Mouse (Mus musculus) lung, postnatal 0 days (tissue): ENCODE data around the gene Wdr62.

ENCODE experiments used
- CTCF ChIP-seq: IDR thresholded peaks from 2 replicates; pipeline ENCODE4 v1.5.1; 2016; ENCODE audit warnings: antibody characterized with exemption, mild to moderate bottlenecking
- EP300 ChIP-seq: IDR thresholded peaks from 2 replicates; pipeline ENCODE4 v1.6.1; 2016; ENCODE audit warnings: antibody characterized with exemption, mild to moderate bottlenecking, control low read depth

GRCm38 (mm10) chr7:30297266-30297665, 17.0 kb upstream of the Wdr62 start:
- TF ChIP-seq EP300 (no peak), CTCF (no peak)
